Mouse (Mus musculus) liver, embryonic 16.5 days (tissue): ENCODE measurements at regions not wholly inside any gene's neighbourhood (a gene's known extent, or its start where the extent isn't known, plus 50 kb on each side); places are given as distances from the start of the nearest gene placed in this dataset.

Experiments
- ATAC-seq: fragments of 200-750 bp; cut with Nextera tagmentation; 2 replicates; pipeline ENCODE4 v1.8.0; 2017; ENCODE audit warnings: low read depth, mild to moderate bottlenecking, moderate number of reproducible peaks, moderate library complexity
- H3K27ac ChIP-seq: fragments of 300-500 bp; sonication (generic); 2 replicates; pipeline ENCODE4 v1.5.1; 2014; ENCODE audit warnings: mild to moderate bottlenecking, low read length
- H3K27me3 ChIP-seq: fragments of 300-500 bp; sonication (generic); 2 replicates; pipeline ENCODE4 v1.6.1; 2014; ENCODE audit warnings: low read depth, low read length, mixed read lengths; ENCODE audit not compliant: control insufficient read depth, insufficient read depth
- H3K36me3 ChIP-seq: fragments of 300-500 bp; sonication (generic); 2 replicates; pipeline ENCODE4 v1.6.1; 2014; ENCODE audit warnings: mild to moderate bottlenecking; ENCODE audit not compliant: control insufficient read depth, insufficient read depth
- H3K4me1 ChIP-seq: fragments of 300-500 bp; sonication (generic); 2 replicates; pipeline ENCODE4 v1.6.1; 2014; ENCODE audit warnings: low read depth, low read length, mixed read lengths; ENCODE audit not compliant: control insufficient read depth
- H3K4me2 ChIP-seq: fragments of 300-500 bp; sonication (generic); 2 replicates; pipeline ENCODE4 v1.6.1; 2014; ENCODE audit warnings: low read depth, low read length, mixed read lengths
- H3K4me3 ChIP-seq: fragments of 300-500 bp; sonication (generic); 2 replicates; pipeline ENCODE4 v1.5.1; 2014; ENCODE audit warnings: low read depth, mild to moderate bottlenecking, low read length
- H3K9ac ChIP-seq: fragments of 300-500 bp; sonication (generic); 2 replicates; pipeline ENCODE4 v1.6.1; 2014; ENCODE audit warnings: low read depth, low read length
- H3K9me3 ChIP-seq: fragments of 300-500 bp; sonication (generic); replicated peaks from 2 replicates; pipeline ENCODE4 v1.6.1; 2016; ENCODE audit warnings: low read length; ENCODE audit not compliant: control insufficient read depth
- WGBS: fragments of 180-500 bp; shearing (Covaris S2); extraction: QIAGEN DNeasy Blood & Tissue Kit; methylation state at CpG from one replicate; pipeline ENCODE4 v1.1.7; 2014; ENCODE audit not compliant: insufficient replicate concordance; 5-methylcytosine and 5-hydroxymethylcytosine counted together

DNA sequence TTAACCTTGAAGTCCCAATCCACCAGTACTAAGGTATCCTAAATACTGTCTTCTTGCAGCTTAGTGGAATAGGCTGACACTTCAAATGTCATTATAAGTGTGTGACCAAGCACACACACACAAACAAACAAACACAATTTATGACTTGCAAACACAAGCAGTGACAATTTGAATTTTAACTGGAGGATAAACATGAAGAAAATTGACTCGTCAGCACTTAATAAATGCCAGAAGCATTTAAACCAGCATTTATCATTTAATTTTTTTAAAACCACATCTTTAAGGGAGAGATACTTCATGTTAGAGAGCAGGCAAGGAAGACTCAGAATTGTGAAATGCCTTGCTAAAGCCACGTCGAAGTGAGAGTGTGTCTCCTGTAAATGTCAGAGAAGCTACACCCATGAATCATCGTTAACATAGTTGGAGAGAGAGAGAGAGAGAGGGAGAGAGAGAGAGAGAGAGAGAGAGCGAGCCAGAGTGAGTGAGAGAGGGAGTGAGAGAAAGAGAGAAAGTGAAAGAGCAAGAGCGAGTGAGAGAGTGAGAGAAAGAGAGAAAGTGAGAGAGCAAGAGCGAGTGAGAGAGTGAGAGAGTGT, 149.4 kb upstream of the Cdkn2b start:
- Histone ChIP-seq H3K36me3 (no peaks in the 10 kb centered on the region), H3K9ac (no peak overlapping the region), H3K9me3 (no peaks in the 10 kb centered on the region), H3K4me3 (no peak overlapping the region), H3K27ac (no peak overlapping the region), H3K4me2 (no peak overlapping the region), H3K4me1 (no peaks in the 10 kb centered on the region), H3K27me3 (no peaks in the 10 kb centered on the region)
- WGBS = 57% methylated on average over 7 of the region's 7 CpGs
- ATAC-seq = no peak

DNA sequence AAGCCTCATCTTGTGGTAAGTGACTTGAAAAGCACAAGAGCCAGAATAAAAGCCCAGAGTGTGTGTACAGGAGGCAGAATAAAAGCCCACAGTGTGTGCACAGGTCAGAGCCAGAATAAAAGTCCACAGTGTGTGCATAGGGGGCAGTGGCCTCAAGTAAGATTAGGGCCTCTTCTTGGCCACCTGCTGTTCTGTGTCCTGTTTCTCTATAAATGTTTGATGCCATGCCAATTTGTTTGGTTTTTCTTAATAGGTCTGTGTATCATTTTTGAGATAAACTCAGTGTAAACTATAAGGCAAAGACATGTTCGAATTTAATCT, 148.5 kb upstream of the Cdkn2b start:
- Histone ChIP-seq H3K9me3 (no peaks in the 10 kb centered on the region), H3K4me3 (no peak overlapping the region), H3K27me3 (no peaks in the 10 kb centered on the region), H3K4me1 (no peaks in the 10 kb centered on the region), H3K36me3 (no peaks in the 10 kb centered on the region), H3K9ac (no peak overlapping the region), H3K27ac (no peak overlapping the region), H3K4me2 (no peak overlapping the region)
- no peak for ATAC-seq
- WGBS = 48% methylated on average over 1 of the region's 1 CpGs

- Histone ChIP-seq H3K9ac (no peak overlapping the region), H3K27ac (no peak overlapping the region), H3K36me3 (no peaks in the 10 kb centered on the region), H3K4me2 (no peak overlapping the region), H3K27me3 (no peaks in the 10 kb centered on the region), H3K4me3 (no peak overlapping the region), H3K9me3 (no peaks in the 10 kb centered on the region), H3K4me1 (no peaks in the 10 kb centered on the region)
- ATAC-seq = no peak
- WGBS = 43% methylated on average over 2 of the region's 2 CpGs
These were observed 147.9 kb upstream of the Cdkn2b start for GRCm38 (mm10) chr4:89458628-89459345.

- Histone ChIP-seq H3K4me2 (no peak overlapping the region), H3K4me3 (no peak overlapping the region), H3K36me3 (no peaks in the 10 kb centered on the region), H3K27ac (no peak overlapping the region), H3K4me1 (no peaks in the 10 kb centered on the region), H3K27me3 (no peaks in the 10 kb centered on the region), H3K9ac (no peak overlapping the region), H3K9me3 (no peaks in the 10 kb centered on the region)
- WGBS = 47% methylated on average over 2 of the region's 2 CpGs
- no peak for ATAC-seq
These were observed 147.0 kb upstream of the Cdkn2b start for GRCm38 (mm10) chr4:89457861-89458260.

DNA sequence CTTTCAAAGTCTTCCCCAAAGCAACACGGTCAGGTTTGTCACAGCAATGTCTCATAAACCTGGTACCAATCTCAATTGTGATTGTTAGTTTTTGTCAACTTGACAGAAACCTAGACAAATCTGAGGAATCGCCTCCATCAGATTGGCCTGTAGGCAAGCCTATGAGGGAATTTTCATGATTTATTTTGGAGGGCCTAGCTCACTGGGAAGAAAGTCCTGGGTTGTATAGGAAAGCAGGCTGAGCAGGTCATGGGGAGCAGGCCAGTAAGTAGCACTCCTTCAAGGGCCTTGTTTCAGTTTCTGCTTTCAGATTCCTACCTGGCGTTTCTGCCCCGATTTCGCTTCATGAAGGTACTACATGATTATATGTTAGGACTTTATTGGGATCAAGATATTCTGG, 144.1 kb upstream of the Cdkn2b start:
- Histone ChIP-seq H3K4me1 (no peaks in the 10 kb centered on the region), H3K4me2 (no peak overlapping the region), H3K9me3 (no peaks in the 10 kb centered on the region), H3K27ac (no peak overlapping the region), H3K36me3 (no peaks in the 10 kb centered on the region), H3K27me3 (no peaks in the 10 kb centered on the region), H3K9ac (no peak overlapping the region), H3K4me3 (no peak overlapping the region)
- no peak for ATAC-seq
- WGBS = 80% methylated on average over 5 of the region's 5 CpGs

GRCm38 (mm10) chr4:89453051-89453450, 142.2 kb upstream of the Cdkn2b start:
- Histone ChIP-seq H3K9me3 (no peaks in the 10 kb centered on the region), H3K36me3 (no peaks in the 10 kb centered on the region), H3K27ac (no peak overlapping the region), H3K4me1 (no peaks in the 10 kb centered on the region), H3K9ac (no peak overlapping the region), H3K4me3 (no peak overlapping the region), H3K4me2 (no peak overlapping the region), H3K27me3 (no peaks in the 10 kb centered on the region)
- no peak for ATAC-seq

DNA sequence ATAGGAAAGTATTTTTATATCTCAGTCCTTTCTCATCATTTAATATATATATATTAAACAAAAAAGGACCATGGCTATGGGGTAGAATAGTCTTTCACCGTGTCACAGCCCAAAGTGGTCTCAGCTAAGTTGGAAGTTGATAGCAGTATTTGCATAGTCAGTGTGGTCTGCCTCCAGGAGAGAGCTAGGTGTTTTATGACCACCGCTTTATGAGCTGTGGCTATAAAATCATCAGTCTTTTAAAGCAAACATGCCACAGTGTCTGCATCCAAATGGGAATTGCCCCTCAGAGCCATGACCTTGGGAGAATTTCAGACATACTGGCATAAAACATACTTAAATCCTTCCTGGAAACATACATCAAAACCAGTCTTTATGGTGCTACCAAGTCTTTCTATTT, 140.9 kb upstream of the Cdkn2b start:
- Histone ChIP-seq H3K36me3 (no peaks in the 10 kb centered on the region), H3K9ac (no peak overlapping the region), H3K27ac (no peak overlapping the region), H3K27me3 (no peaks in the 10 kb centered on the region), H3K9me3 (no peaks in the 10 kb centered on the region), H3K4me3 (no peak overlapping the region), H3K4me1 (no peaks in the 10 kb centered on the region), H3K4me2 (no peak overlapping the region)
- no peak for ATAC-seq
- 41% methylated on average over 2 of the region's 2 CpGs for WGBS

GRCm38 (mm10) chr4:89446765-89447487, 136.1 kb upstream of the Cdkn2b start:
- Histone ChIP-seq H3K36me3 (no peaks in the 10 kb centered on the region), H3K4me2 (no peak overlapping the region), H3K27ac (no peak overlapping the region), H3K4me1 (peaks cover 3% of the 10 kb centered on the region), H3K9me3 (no peaks in the 10 kb centered on the region), H3K27me3 (no peaks in the 10 kb centered on the region), H3K4me3 (no peak overlapping the region), H3K9ac (no peak overlapping the region)
- ATAC-seq = no peak
- WGBS = 69% methylated on average over 8 of the region's 8 CpGs

DNA sequence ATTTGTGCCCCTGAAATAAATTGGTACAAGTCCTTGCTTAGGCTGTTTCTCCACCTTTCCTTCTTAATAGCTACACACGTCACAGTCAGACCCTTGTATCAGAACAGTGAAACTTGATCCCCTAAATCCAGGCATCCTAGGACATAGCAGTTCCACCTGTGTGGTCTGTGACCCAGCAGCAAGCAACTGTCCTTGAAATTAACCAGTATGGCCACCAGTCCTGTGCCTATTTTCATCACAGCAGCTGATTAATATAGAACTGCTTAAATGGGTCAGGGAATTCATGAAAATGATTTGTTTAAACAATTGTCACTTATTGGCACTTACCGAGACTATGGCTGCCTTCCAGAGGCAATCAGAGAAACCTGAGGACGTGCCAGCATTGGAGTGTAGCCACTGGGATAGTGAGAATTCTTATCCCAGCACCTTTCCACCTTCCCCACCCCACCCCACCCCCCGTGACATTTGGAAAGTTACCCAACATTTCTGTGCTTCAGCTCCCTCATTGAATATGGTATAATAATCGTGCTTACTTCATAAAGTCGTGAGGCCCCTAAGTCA, 135.4 kb upstream of the Cdkn2b start:
- Histone ChIP-seq H3K27me3 (no peaks in the 10 kb centered on the region), H3K4me2 (no peak overlapping the region), H3K36me3 (no peaks in the 10 kb centered on the region), H3K4me1 (peaks cover 3% of the 10 kb centered on the region), H3K9me3 (no peaks in the 10 kb centered on the region), H3K27ac (no peak overlapping the region), H3K4me3 (no peak overlapping the region), H3K9ac (no peak overlapping the region)
- no peak for ATAC-seq
- 61% methylated on average over 6 of the region's 6 CpGs for WGBS
